Mouse (Mus musculus) liver, adult 2 months (tissue): ENCODE measurements around the gene Kat5.

Experiments used
- CTCF ChIP-seq: fragments of 200-500 bp; IDR thresholded peaks from 2 replicates; pipeline ENCODE4 v1.5.1; 2011; ENCODE audit warnings: low read depth, low read length, control low read depth
- POLR2A ChIP-seq: fragments of 200-500 bp; IDR thresholded peaks from 2 replicates; pipeline ENCODE4 v1.6.1; 2011; ENCODE audit warnings: low read length, control low read depth; ENCODE audit not compliant: insufficient read depth; ENCODE audit errors: extremely low read depth

- TF ChIP-seq CTCF (no peak), POLR2A (no peak)
Measured at GRCm38 (mm10) chr19:5636571-5637041, 26.6 kb upstream of the Kat5 start.
